Mouse (Mus musculus) heart, postnatal 14 days (tissue): ENCODE data around the gene Ap1g1. TPM values are rescaled to one million over a fixed set of nuclear protein-coding genes. Genes with fewer than 3 reads are reported as not detected.

Experiments
- DNase-seq, 2 experiments: peaks; one replicate each; pipeline ENCODE4 v3.0.0; 2021 to 2022
- intact Hi-C: fragments of 180-260 bp; cut with DNase I; formaldehyde crosslinking; loops from one replicate; pipeline ENCODE4 v1.15.1; 2025
- total RNA-seq, 2 experiments: library from RNA; stranded (reverse); gene quantifications; 2 replicates each; pipeline ENCODE4 v1.2.3; 2021

The Ap1g1 gene
- total RNA-seq, 2 experiments from 2014 or later = 43.0 to 45.3 TPM

DNA sequence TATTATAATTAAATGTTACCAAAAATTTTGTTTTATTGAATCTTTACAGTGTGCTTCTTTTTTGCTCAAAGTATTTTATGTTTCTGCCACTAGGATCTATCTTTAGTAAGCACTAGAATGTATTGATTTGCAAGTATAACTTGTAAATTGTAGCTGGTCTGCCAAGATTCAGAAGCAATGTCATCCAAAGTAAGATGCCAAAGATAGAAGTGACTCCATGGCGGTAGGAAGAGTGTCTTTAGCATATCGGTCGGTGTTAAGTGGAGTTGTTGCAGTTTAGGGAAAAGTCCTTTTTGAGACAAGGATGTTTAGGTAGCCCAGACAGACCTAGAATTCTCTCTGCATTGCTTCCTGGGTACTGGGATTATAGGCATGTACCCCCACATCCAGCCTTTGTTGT lies 128.6 kb downstream of the Ap1g1 start:
- intact Hi-C loops = no loop called here

DNA sequence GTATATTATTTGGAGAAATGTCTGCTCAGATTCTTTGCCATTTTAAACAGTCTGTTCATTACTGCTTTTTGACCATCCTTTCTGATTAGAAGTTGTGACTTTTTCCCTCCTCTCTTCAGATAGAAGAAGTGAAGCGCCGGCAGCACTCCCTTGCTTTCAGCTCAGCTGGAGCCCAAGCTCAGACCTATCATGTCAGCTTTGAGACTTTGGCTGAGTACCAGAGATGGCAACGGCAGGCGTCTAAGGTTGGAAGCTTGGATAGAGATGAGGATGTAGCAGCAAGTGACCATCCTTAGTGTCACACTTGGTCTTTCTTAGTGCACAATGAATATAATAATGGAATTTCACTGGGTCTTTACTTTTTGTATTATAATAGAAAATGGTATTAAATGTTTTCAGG lies 129.0 kb downstream of the Ap1g1 start:
- DNase-seq = no peak
- intact Hi-C loops = no loop called here

More for the DNA sequence above, 128.6 kb downstream of the Ap1g1 start:
- no peak for DNase-seq

Other genes starting within 250 kb of the Ap1g1 start
- 10 to 100 TPM; 14.0 to 14.6 TPM for gene Dhx38, start 212.7 kb upstream of the Ap1g1 start, total RNA-seq
- gene Txnl4b, start 212.7 kb upstream of the Ap1g1 start, total RNA-seq = 1 to 10 TPM; 4.4 to 5.0 TPM
- gene Hp, start 199.4 kb upstream of the Ap1g1 start, total RNA-seq = 10 to 100 TPM; 18.7 to 51.9 TPM
- 10 to 100 TPM; 18.3 to 20.8 TPM for gene Dhodh, start 169.9 kb upstream of the Ap1g1 start, total RNA-seq
- gene Pkd1l3, start 164.0 kb upstream of the Ap1g1 start, total RNA-seq = under 1 TPM in 1 of 2 experiments, not detected in 1; 0.10 TPM
- gene Ist1, start 85.3 kb upstream of the Ap1g1 start, total RNA-seq = 10 to 100 TPM; 48.1 to 53.0 TPM
- gene Zfp821, start 73.0 kb upstream of the Ap1g1 start, total RNA-seq = 10 to 100 TPM in 1 of 2 experiments, 1 to 10 TPM in 1; 8.6 to 10.4 TPM
- gene Atxn1l, start 40.8 kb upstream of the Ap1g1 start, total RNA-seq = 10 to 100 TPM; 24.1 to 28.0 TPM
- 1 to 10 TPM; 4.9 to 6.4 TPM for gene Phlpp2, start 90.0 kb downstream of the Ap1g1 start, total RNA-seq
- gene Marveld3, start 183.6 kb downstream of the Ap1g1 start, total RNA-seq = under 1 TPM; 0.29 to 0.31 TPM
- gene Tat, start 211.9 kb downstream of the Ap1g1 start, total RNA-seq = 1 to 10 TPM; 1.3 to 1.6 TPM